Mouse (Mus musculus) neural tube, embryonic 14.5 days (tissue): ENCODE data around the gene Stxbp4. TPM values are rescaled to one million over a fixed set of nuclear protein-coding genes. Genes with fewer than 3 reads are reported as not detected.

ENCODE experiments used
- ATAC-seq: fragments of 200-750 bp; cut with Nextera tagmentation; 2 replicates; pipeline ENCODE4 v1.8.0; 2017; ENCODE audit warnings: low read depth, mild to moderate bottlenecking, moderate TSS enrichment, moderate library complexity
- H3K27ac ChIP-seq: fragments of 300-500 bp; sonication (generic); 2 replicates; pipeline ENCODE4 v1.5.1; 2014; ENCODE audit warnings: low read depth, mild to moderate bottlenecking, control low read depth, low read length, moderate library complexity, mixed read lengths
- H3K27me3 ChIP-seq: fragments of 300-500 bp; sonication (generic); 2 replicates; pipeline ENCODE4 v1.6.1; 2014; ENCODE audit warnings: low read length; ENCODE audit not compliant: control insufficient read depth, insufficient read depth
- H3K36me3 ChIP-seq: fragments of 300-500 bp; sonication (generic); 2 replicates; pipeline ENCODE4 v1.6.1; 2014; ENCODE audit warnings: low read length, mixed read lengths; ENCODE audit not compliant: control insufficient read depth, insufficient read depth
- H3K4me1 ChIP-seq: fragments of 300-500 bp; sonication (generic); 2 replicates; pipeline ENCODE4 v1.6.1; 2014; ENCODE audit warnings: low read length; ENCODE audit not compliant: control insufficient read depth, insufficient read depth
- H3K4me2 ChIP-seq: fragments of 300-500 bp; sonication (generic); 2 replicates; pipeline ENCODE4 v1.6.1; 2014; ENCODE audit warnings: mild to moderate bottlenecking, low read depth, low read length, control low read depth
- H3K4me3 ChIP-seq: fragments of 300-500 bp; sonication (generic); 2 replicates; pipeline ENCODE4 v1.5.1; 2014; ENCODE audit warnings: low read depth, low read length, control low read depth, mixed read lengths
- H3K9ac ChIP-seq: fragments of 300-500 bp; sonication (generic); replicated peaks from 2 replicates; pipeline ENCODE4 v1.6.1; 2014; ENCODE audit warnings: low read depth, mild to moderate bottlenecking, control low read depth, low read length, mixed read lengths
- H3K9me3 ChIP-seq: fragments of 300-500 bp; sonication (generic); 2 replicates; pipeline ENCODE4 v1.6.1; 2016; ENCODE audit warnings: low read length; ENCODE audit not compliant: control insufficient read depth
- WGBS: fragments of 180-500 bp; shearing (Covaris S2); extraction: QIAGEN DNeasy Blood & Tissue Kit; methylation state at CpG from one replicate; pipeline ENCODE4 v1.1.7; 2014; 5-methylcytosine and 5-hydroxymethylcytosine counted together
- polyA plus RNA-seq: library from polyadenylated mRNA; unstranded; fragments of >200 nt; fragmentation: Nextera tagmentation; extraction: Ambion mirVana; gene quantifications from 2 replicates; pipeline ENCODE4 v1.2.1, GENCODE M21; 2014

The Stxbp4 gene
- polyA plus RNA-seq, 1 experiment from 2014 or later, result 18.1 TPM

DNA sequence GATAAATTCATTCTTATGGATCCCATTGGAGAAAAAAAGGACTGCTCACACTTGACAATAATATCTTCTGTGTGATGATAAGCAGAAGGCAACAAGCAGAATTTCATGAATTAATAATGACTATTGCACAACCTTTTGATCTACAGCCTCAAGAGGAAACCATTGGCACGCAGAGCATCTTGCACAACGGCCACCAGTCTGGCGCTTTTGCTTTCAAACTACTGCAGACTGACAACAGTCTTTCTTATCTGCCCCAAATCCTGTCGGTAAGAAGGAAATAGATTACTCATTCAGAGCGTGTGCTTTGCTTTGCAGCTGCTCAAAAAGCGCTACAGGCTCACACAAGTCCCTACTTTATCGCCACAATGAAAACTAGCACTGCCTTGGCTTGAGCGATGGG, 51.7 kb downstream of the Stxbp4 start:
- no peaks in the 10 kb centered on the region for H3K4me1 ChIP-seq

GRCm38 (mm10) chr11:90585754-90586153, 52.1 kb downstream of the Stxbp4 start:
- H3K4me2 ChIP-seq, result no peak overlapping the region
- no peak overlapping the region for H3K9ac ChIP-seq
- 93% methylated on average over 2 of the region's 2 CpGs for WGBS
- no peak for ATAC-seq
- no peaks in the 10 kb centered on the region; the same call in 1 of the 2 replicates for H3K9me3 ChIP-seq
- no peaks in the 10 kb centered on the region for H3K27me3 ChIP-seq
- no peaks in the 10 kb centered on the region for H3K4me1 ChIP-seq
- H3K36me3 ChIP-seq, result 0 out of 2 replicates have a peak, but pooled peaks cover 3% of the 10 kb centered on the region
- H3K4me3 ChIP-seq, result no peak overlapping the region
- H3K27ac ChIP-seq, result no peak overlapping the region

More for the DNA sequence above, 51.7 kb downstream of the Stxbp4 start:
- Histone ChIP-seq H3K36me3 (peaks cover 6% of the 10 kb centered on the region; the same call in 1 of the 2 replicates), H3K27ac (no peak overlapping the region), H3K4me2 (no peak overlapping the region), H3K9ac (no peak overlapping the region), H3K9me3 (no peaks in the 10 kb centered on the region; the same call in 1 of the 2 replicates), H3K4me3 (no peak overlapping the region), H3K27me3 (no peaks in the 10 kb centered on the region)
- 91% methylated on average over 8 of the region's 8 CpGs for WGBS
- ATAC-seq, result no peak

DNA sequence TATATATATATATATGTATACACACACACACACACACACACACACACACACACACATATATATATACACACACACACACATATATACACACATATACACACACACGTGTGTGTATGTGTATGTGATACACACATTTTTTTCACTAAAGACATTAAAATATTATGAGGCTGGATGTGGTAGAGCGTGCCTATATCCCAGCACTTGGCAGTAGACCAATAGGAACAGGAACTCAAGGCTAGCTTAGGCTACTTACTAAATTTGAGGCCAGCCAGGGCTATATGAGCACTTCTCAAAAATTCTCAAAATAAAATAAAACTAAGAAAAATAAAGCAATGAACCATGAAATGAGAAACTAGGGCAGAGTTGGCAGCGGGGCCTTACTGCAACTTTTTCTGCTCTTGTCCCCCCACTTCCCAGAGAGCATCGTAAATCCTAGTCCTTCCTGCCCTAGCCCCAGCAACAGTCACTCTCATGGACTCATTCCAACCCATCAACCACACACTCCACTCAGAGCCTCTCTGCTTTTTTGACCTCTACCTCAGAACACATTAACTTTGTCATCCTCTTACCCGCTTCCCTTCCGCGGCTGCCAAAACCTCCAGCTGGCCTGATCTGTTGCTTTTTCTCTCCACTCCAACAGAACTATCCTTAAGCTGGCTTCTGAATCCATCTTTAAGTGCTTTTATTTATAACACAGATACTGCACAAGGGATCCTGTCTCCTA, 60.7 kb downstream of the Stxbp4 start:
- Histone ChIP-seq H3K4me3 (no peak overlapping the region), H3K27ac (no peak overlapping the region), H3K4me2 (no peak overlapping the region), H3K9me3 (no peaks in the 10 kb centered on the region), H3K9ac (no peak overlapping the region), H3K4me1 (no peaks in the 10 kb centered on the region), H3K27me3 (no peaks in the 10 kb centered on the region), H3K36me3 (peaks cover 4% of the 10 kb centered on the region; the same call in 1 of the 2 replicates)
- no peak for ATAC-seq
- WGBS, result 78% methylated on average over 7 of the region's 7 CpGs

- 84% methylated on average over 8 of the region's 8 CpGs for WGBS
- no peak overlapping the region for H3K27ac ChIP-seq
Measured at GRCm38 (mm10) chr11:90576282-90576972, 61.5 kb downstream of the Stxbp4 start.

DNA sequence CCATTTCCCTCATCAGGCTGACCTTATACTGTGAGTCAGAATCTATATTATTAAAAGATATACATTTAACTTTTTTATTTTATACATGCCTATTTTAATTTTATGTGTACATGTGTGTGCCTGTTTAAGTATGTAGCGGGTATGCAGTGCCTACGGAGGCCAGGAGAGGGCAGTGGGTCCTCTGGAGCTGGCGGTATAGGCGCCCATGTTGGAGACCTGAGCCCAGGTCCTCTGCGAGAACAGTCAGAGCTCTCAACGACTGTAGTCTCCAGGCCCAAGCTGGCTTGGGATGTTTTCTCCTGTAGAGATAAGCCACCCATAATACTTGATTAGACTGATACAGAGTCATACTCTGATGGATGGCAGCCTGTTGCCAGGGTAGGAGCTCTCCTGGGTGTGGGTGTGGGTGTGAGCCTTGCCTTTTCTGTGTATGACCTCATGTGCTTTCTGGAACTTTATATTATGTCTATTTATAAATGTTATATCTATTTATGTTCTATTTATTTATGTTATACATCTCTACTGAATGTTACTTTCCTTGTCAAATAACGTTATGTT, 62.3 kb downstream of the Stxbp4 start:
- H3K27me3 ChIP-seq, result no peaks in the 10 kb centered on the region
- WGBS, result 98% methylated on average over 7 of the region's 7 CpGs
- no peaks in the 10 kb centered on the region for H3K4me1 ChIP-seq
- H3K36me3 ChIP-seq, result peaks cover 4% of the 10 kb centered on the region; the same call in 1 of the 2 replicates
- no peak overlapping the region for H3K9ac ChIP-seq
- H3K9me3 ChIP-seq, result no peaks in the 10 kb centered on the region
- H3K4me3 ChIP-seq, result no peak overlapping the region
- H3K27ac ChIP-seq, result no peak overlapping the region
- H3K4me2 ChIP-seq, result no peak overlapping the region
- no peak for ATAC-seq

More at GRCm38 (mm10) chr11:90576282-90576972, 61.5 kb downstream of the Stxbp4 start:
- peaks cover 4% of the 10 kb centered on the region; the same call in 1 of the 2 replicates for H3K36me3 ChIP-seq
- H3K27me3 ChIP-seq, result no peaks in the 10 kb centered on the region
- no peak overlapping the region for H3K4me2 ChIP-seq
- H3K4me3 ChIP-seq, result no peak overlapping the region
- H3K4me1 ChIP-seq, result no peaks in the 10 kb centered on the region
- no peak for ATAC-seq
- no peak overlapping the region for H3K9ac ChIP-seq
- H3K9me3 ChIP-seq, result no peaks in the 10 kb centered on the region

DNA sequence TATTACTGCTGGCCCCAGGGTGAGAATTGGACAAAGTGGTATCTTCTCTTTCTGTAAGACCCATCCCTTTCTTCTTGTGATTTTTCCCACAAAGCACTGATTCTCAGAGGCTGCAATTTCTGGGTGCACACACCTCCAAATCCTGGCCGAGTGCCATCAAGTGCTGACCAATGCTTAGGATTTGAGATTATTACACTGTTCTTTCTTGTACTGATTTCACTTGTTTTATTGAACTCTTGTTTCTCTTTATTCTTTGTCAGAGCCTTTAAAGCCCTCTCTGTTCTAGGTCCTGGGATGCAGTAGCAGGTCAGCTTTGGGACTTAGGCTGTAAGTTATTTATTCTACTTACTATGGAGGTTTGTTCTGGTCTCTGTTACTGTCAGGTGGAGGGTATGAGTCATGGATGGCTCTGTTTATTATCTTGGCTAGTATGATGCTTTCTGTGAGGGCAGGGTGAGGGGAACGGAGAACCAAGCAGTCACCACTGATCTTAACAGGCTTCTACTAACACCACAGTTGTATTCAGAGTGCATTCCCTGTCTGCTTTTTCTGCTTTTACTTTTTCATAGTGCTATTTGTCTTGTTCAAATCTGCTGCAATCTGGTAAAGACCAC, 67.1 kb downstream of the Stxbp4 start:
- no peak overlapping the region for H3K27ac ChIP-seq
- H3K4me3 ChIP-seq, result no peak overlapping the region
- no peaks in the 10 kb centered on the region for H3K27me3 ChIP-seq
- H3K4me2 ChIP-seq, result no peak overlapping the region
- no peak for ATAC-seq
- no peaks in the 10 kb centered on the region for H3K9me3 ChIP-seq
- peaks cover 4% of the 10 kb centered on the region; the same call in 1 of the 2 replicates for H3K36me3 ChIP-seq
- no peaks in the 10 kb centered on the region for H3K4me1 ChIP-seq
- H3K9ac ChIP-seq, result no peak overlapping the region
- 87% methylated on average over 2 of the region's 2 CpGs for WGBS

DNA sequence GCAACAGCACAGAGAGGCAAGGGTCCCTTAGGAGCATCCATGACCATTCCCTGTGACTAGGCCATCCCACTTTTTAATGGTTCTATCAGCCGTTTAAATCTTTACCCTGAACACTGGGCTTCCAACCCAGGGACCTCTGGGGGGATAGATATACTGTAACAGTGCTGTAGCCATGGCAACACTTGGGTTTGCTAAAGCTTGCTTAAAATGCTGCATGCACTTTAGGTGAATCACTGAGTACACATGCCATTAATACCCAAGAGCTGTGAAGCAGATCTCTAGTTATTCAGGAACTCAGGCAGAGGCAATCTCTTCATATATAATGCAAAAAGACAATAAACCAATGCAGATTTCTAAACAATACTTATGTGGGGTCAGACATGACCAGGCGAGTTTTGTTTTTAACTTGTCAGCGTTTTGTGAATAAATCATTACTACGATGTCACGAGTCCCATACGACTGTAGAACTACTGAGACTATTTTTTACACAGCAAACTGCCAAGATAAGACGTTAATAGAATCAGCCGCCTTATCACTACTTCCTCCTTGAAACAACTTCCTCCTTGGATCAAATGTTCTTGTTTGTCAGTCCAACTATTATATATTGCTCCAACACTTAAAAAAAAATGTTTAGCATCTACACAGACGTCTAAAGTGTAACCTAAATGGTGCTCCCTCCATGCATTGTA, 79.4 kb downstream of the Stxbp4 start:
- H3K27me3 ChIP-seq, result no peaks in the 10 kb centered on the region
- H3K36me3 ChIP-seq, result no peaks in the 10 kb centered on the region
- H3K27ac ChIP-seq, result no peak overlapping the region
- no peak overlapping the region for H3K4me3 ChIP-seq
- ATAC-seq, result 0 out of 2 replicates have a peak, but pooled peaks have one; percentile 38
- no peak overlapping the region for H3K4me2 ChIP-seq
- no peak overlapping the region for H3K9ac ChIP-seq
- 73% methylated on average over 9 of the region's 9 CpGs for WGBS
- H3K4me1 ChIP-seq, result peaks cover 4% of the 10 kb centered on the region; the same call in 1 of the 2 replicates
- no peaks in the 10 kb centered on the region for H3K9me3 ChIP-seq

DNA sequence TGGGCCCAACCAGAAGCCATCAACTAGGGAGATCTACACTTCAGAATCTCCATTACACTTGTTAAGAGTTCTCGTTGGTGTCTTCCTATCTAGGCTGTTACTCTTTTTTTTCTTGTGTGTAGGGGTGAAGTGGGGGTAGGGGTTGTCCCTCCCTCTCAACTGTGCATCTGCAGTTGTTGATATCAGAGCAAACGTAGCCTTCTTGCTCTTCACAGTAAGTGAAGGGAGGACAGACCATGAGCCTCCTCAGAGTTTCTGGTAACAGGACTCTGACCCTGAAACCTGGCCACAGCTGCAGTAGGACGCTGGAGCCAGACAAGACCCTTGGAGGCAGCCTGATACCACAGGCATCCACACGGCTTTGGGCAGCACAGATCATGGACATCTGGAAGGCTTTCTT, 81.4 kb downstream of the Stxbp4 start:
- Histone ChIP-seq H3K27me3 (no peaks in the 10 kb centered on the region), H3K27ac (no peak overlapping the region), H3K9me3 (no peaks in the 10 kb centered on the region), H3K4me3 (no peak overlapping the region), H3K4me2 (no peak overlapping the region), H3K9ac (no peak overlapping the region), H3K36me3 (no peaks in the 10 kb centered on the region), H3K4me1 (peaks cover 4% of the 10 kb centered on the region; the same call in 1 of the 2 replicates)
- no peak for ATAC-seq
- WGBS, result 91% methylated on average over 4 of the region's 4 CpGs
